Mouse (Mus musculus) thymus, adult 2 months (tissue): ENCODE measurements around the gene Rnf24. TPM values are rescaled to one million over a fixed set of nuclear protein-coding genes. Genes with fewer than 3 reads are reported as not detected.

Experiments used
- DNase-seq: peaks from one replicate; pipeline ENCODE4 v3.0.0; 2021
- H3K27ac ChIP-seq: fragments of 200-500 bp; 2 replicates; pipeline ENCODE4 v1.5.1; 2012; ENCODE audit warnings: low read length, control low read depth; ENCODE audit not compliant: control insufficient read depth, insufficient read depth
- H3K27me3 ChIP-seq: fragments of 200-500 bp; 2 replicates; pipeline ENCODE4 v1.6.1; 2012; ENCODE audit warnings: mild to moderate bottlenecking, low read length, moderate library complexity, mixed read lengths; ENCODE audit not compliant: control insufficient read depth, insufficient read depth
- H3K36me3 ChIP-seq: fragments of 200-500 bp; 2 replicates; pipeline ENCODE4 v1.6.1; 2012; ENCODE audit warnings: mild to moderate bottlenecking, low read length, moderate library complexity; ENCODE audit not compliant: control insufficient read depth, insufficient read depth
- H3K4me1 ChIP-seq: fragments of 200-500 bp; replicated peaks from 2 replicates; pipeline ENCODE4 v1.6.1; 2012; ENCODE audit warnings: low read length; ENCODE audit not compliant: control insufficient read depth, insufficient read depth
- H3K4me3 ChIP-seq: fragments of 200-500 bp; 2 replicates; pipeline ENCODE4 v1.5.1; 2012; ENCODE audit warnings: mild to moderate bottlenecking, low read length, control low read depth, moderate library complexity; ENCODE audit not compliant: control insufficient read depth, insufficient read depth
- CTCF ChIP-seq: fragments of 200-500 bp; IDR thresholded peaks from 2 replicates; pipeline ENCODE4 v1.5.1; 2012; ENCODE audit warnings: mild to moderate bottlenecking, control low read depth, low read length, moderate library complexity, borderline replicate concordance; ENCODE audit not compliant: control insufficient read depth, poor library complexity, insufficient read depth; ENCODE audit errors: extremely low read depth
- POLR2A ChIP-seq: fragments of 200-500 bp; IDR thresholded peaks from 2 replicates; pipeline ENCODE4 v1.6.1; 2012; ENCODE audit warnings: mild to moderate bottlenecking, low read length, control low read depth, moderate library complexity; ENCODE audit not compliant: control insufficient read depth, poor library complexity, insufficient read depth; ENCODE audit errors: extremely low read depth
- WGBS: fragments of 180-500 bp; shearing (Covaris S2); methylation state at CpG from one replicate; pipeline ENCODE4 v1.1.7; 2018; 5-methylcytosine and 5-hydroxymethylcytosine counted together
- polyA plus RNA-seq: library from polyadenylated mRNA; depleted of rRNA; stranded (reverse); fragments of >200 nt; gene quantifications from 2 replicates; pipeline ENCODE4 v1.2.3, GENCODE M21; 2012; rRNA removed

Rnf24 gene
- 2.4 and 2.9 TPM in 2 replicates for polyA plus RNA-seq

- H3K27ac ChIP-seq: peak within 1 kb of the TSS; percentile 24
- peaks cover 6% of the 10 kb centered on the region for H3K27me3 ChIP-seq
- H3K4me3 ChIP-seq: peak within 1 kb of the TSS; percentile 91
- TF ChIP-seq CTCF (no peak), POLR2A (no peak; the same call in 1 of the 2 replicates)
- DNase-seq: peak; percentile 99
- under 1% methylated on average over 54 of the region's 54 CpGs for WGBS
- H3K4me1 ChIP-seq: peaks cover 10% of the 10 kb centered on the region
- H3K36me3 ChIP-seq: no peaks in the 10 kb centered on the region
Observed at GRCm38 (mm10) chr2:131352747-131353563, at the start of gene Rnf24. Rnf24 (minus strand) TSS chr2:131352892.

- H3K4me3 ChIP-seq: no peak overlapping the region
- H3K4me1 ChIP-seq: no peaks in the 10 kb centered on the region
- no peak for DNase-seq
- no peak for TF ChIP-seq POLR2A
- no peak for TF ChIP-seq CTCF
- H3K27ac ChIP-seq: no peak overlapping the region
- no peaks in the 10 kb centered on the region for H3K36me3 ChIP-seq
- 73% methylated on average over 8 of the region's 8 CpGs for WGBS
- no peaks in the 10 kb centered on the region for H3K27me3 ChIP-seq
Observed at GRCm38 (mm10) chr2:131401794-131402495, 49.3 kb upstream of the Rnf24 start.

- TF ChIP-seq CTCF (no peak), POLR2A (no peak)
- Histone ChIP-seq H3K4me3 (no peak overlapping the region), H3K4me1 (no peaks in the 10 kb centered on the region), H3K27ac (no peak overlapping the region), H3K27me3 (no peaks in the 10 kb centered on the region), H3K36me3 (no peaks in the 10 kb centered on the region)
- 96% methylated on average over 2 of the region's 2 CpGs for WGBS
- no peak for DNase-seq
Observed at GRCm38 (mm10) chr2:131400846-131401245, 48.2 kb upstream of the Rnf24 start.

- no peak overlapping the region for H3K27ac ChIP-seq
- no peak for TF ChIP-seq POLR2A
- TF ChIP-seq CTCF: no peak
- no peaks in the 10 kb centered on the region for H3K27me3 ChIP-seq
- DNase-seq: no peak
- 95% methylated on average over 5 of the region's 5 CpGs for WGBS
- no peaks in the 10 kb centered on the region for H3K4me1 ChIP-seq
- no peaks in the 10 kb centered on the region for H3K36me3 ChIP-seq
- H3K4me3 ChIP-seq: no peak overlapping the region
Observed at GRCm38 (mm10) chr2:131397323-131397848, 44.7 kb upstream of the Rnf24 start.

- no peak for TF ChIP-seq POLR2A
- TF ChIP-seq CTCF: no peak
- 93% methylated on average over 10 of the region's 10 CpGs for WGBS
- H3K27ac ChIP-seq: no peak overlapping the region
- no peak for DNase-seq
- no peaks in the 10 kb centered on the region for H3K4me1 ChIP-seq
- H3K36me3 ChIP-seq: no peaks in the 10 kb centered on the region
- no peak overlapping the region for H3K4me3 ChIP-seq
- H3K27me3 ChIP-seq: no peaks in the 10 kb centered on the region
Observed at GRCm38 (mm10) chr2:131386350-131386962, 33.8 kb upstream of the Rnf24 start.

- Histone ChIP-seq H3K4me3 (no peak overlapping the region), H3K27ac (no peak overlapping the region), H3K27me3 (no peaks in the 10 kb centered on the region), H3K4me1 (no peaks in the 10 kb centered on the region), H3K36me3 (no peaks in the 10 kb centered on the region)
- 97% methylated on average over 4 of the region's 4 CpGs for WGBS
- no peak for TF ChIP-seq POLR2A
- TF ChIP-seq CTCF: no peak
- no peak for DNase-seq
Observed at GRCm38 (mm10) chr2:131385176-131385575, 32.5 kb upstream of the Rnf24 start.
